In genomic region chr15:10840621-10841034, GRCm38 (mm10) we compare ENCODE assay signal across 10 mouse cellular contexts.
DNase-seq lines count a peak whose midpoint lies in the region; ATAC-seq and TF ChIP-seq lines count a peak whose summit lies in the region.
"Had no signal": no experiment of that assay in that cellular context is flagged by ENCODE, and none has a peak within 500 bp of the region (broad histone marks: within the 10 kb centered on the region; RNA-seq: fewer than 3 reads in every experiment).

No protein-coding gene starts in this region.

- peak; percentile 26 to 41 for DNase-seq in heart, adult 9 months (ENCODE audit: low spot score in 2 of 2)
- DNase-seq in heart, adult 8-10 months (ENCODE audit: low spot score): no peak
- DNase-seq in cerebellum, adult 2 months: peak; percentile 15 to 38
- DNase-seq in heart, postnatal 14 days: peak; percentile 10 to 48
- DNase-seq in left cerebral cortex, postnatal 36 days (ENCODE audit: low spot score in 2 of 2): peak; percentile 80 to 81
- DNase-seq in testis, postnatal 10 days (ENCODE audit: low spot score): no peak
- no peak for DNase-seq in midbrain, embryonic 14.5 days

- ATAC-seq in intestine, embryonic 16.5 days: no peak
- ATAC-seq in midbrain, embryonic 14.5 days (ENCODE audit: low FRiP score, low TSS enrichment): no peak

- H3K4me3 ChIP-seq in cerebellum, adult 2 months (replicated peaks; ENCODE audit: insufficient read depth, low read depth, low read length): no peak overlapping the region
- no peak overlapping the region for H3K4me3 ChIP-seq in intestine, embryonic 16.5 days (ENCODE audit: low read length)
- no peak overlapping the region for H3K4me3 ChIP-seq in midbrain, embryonic 14.5 days (replicated peaks; ENCODE audit: low read depth, low read length)
- H3K4me3 ChIP-seq: limb, embryonic 13.5 days; myocyte had no signal

- H3K9ac ChIP-seq in intestine, embryonic 16.5 days (ENCODE audit: low read depth, low read length): no peak overlapping the region
- no peak overlapping the region for H3K9ac ChIP-seq in midbrain, embryonic 14.5 days (replicated peaks; ENCODE audit: low read length)
- H3K9ac ChIP-seq: limb, embryonic 13.5 days had no signal

- H3K36me3 ChIP-seq in intestine, embryonic 16.5 days (ENCODE audit: control insufficient read depth, insufficient read depth, low read length): no peaks in the 10 kb centered on the region
- no peaks in the 10 kb centered on the region for H3K36me3 ChIP-seq in midbrain, embryonic 14.5 days (ENCODE audit: control insufficient read depth, insufficient read depth, low read length)
- H3K36me3 ChIP-seq: limb, embryonic 13.5 days had no signal

- intact Hi-C loops in heart, postnatal 14 days (cut with DNase I): no loop called here
- intact Hi-C loops in left cerebral cortex, postnatal 36 days (cut with DNase I): loop anchor here (2.0 to 5.0 kb wide), 2 partner anchors 90 to 163 kb away; no protein-coding TSS in a partner anchor

- H3K4me1 ChIP-seq in cerebellum, adult 2 months (ENCODE audit: control insufficient read depth, insufficient read depth, low read length): no peaks in the 10 kb centered on the region; the same call in 1 of the 2 replicates
- H3K4me1 ChIP-seq in intestine, embryonic 16.5 days (ENCODE audit: control insufficient read depth, insufficient read depth, low read length): peaks cover 3% of the 10 kb centered on the region; the same call in 1 of the 2 replicates
- H3K4me1 ChIP-seq in midbrain, embryonic 14.5 days (ENCODE audit: control insufficient read depth, insufficient read depth, low read length): no peaks in the 10 kb centered on the region
- H3K4me1 ChIP-seq: limb, embryonic 13.5 days had no signal

- 6% methylated on average over 4 of the region's 4 CpGs for WGBS in cerebellum, adult 2 months
- WGBS in intestine, embryonic 16.5 days: 62% methylated on average over 4 of the region's 4 CpGs
- WGBS in midbrain, embryonic 14.5 days: 90% methylated on average over 4 of the region's 4 CpGs

- no peak overlapping the region for H3K4me2 ChIP-seq in intestine, embryonic 16.5 days (ENCODE audit: low read depth, low read length)
- H3K4me2 ChIP-seq in midbrain, embryonic 14.5 days (ENCODE audit: low read length): no peak overlapping the region
- H3K4me2 ChIP-seq: limb, embryonic 13.5 days had no signal

- no peak for TF ChIP-seq CTCF in cerebellum, adult 2 months (IDR thresholded peaks at IDR 0.05; ENCODE audit: borderline replicate concordance, insufficient read depth, low read depth, low read length)

- no peaks in the 10 kb centered on the region for H3K27me3 ChIP-seq in cerebellum, adult 2 months (ENCODE audit: control insufficient read depth, insufficient read depth, low read length)
- H3K27me3 ChIP-seq in intestine, embryonic 16.5 days (replicated peaks; ENCODE audit: control insufficient read depth, insufficient read depth, low read length): no peaks in the 10 kb centered on the region
- no peaks in the 10 kb centered on the region for H3K27me3 ChIP-seq in midbrain, embryonic 14.5 days (ENCODE audit: control insufficient read depth, insufficient read depth, low read length)
- H3K27me3 ChIP-seq: limb, embryonic 13.5 days had no signal

- no peak for TF ChIP-seq POLR2A in cerebellum, adult 2 months (IDR thresholded peaks at IDR 0.05; ENCODE audit: borderline replicate concordance, insufficient read depth, low read length)

- H3K27ac ChIP-seq in cerebellum, adult 2 months (ENCODE audit: insufficient read depth, low read length): no peak overlapping the region
- no peak overlapping the region for H3K27ac ChIP-seq in intestine, embryonic 16.5 days (ENCODE audit: low read length)
- no peak overlapping the region for H3K27ac ChIP-seq in midbrain, embryonic 14.5 days (replicated peaks; ENCODE audit: low read depth, low read length)
- H3K27ac ChIP-seq: limb, embryonic 13.5 days had no signal

- H3K9me3 ChIP-seq in intestine, embryonic 16.5 days (ENCODE audit: control insufficient read depth, low read length): no peaks in the 10 kb centered on the region
- no peaks in the 10 kb centered on the region for H3K9me3 ChIP-seq in midbrain, embryonic 14.5 days (ENCODE audit: control insufficient read depth, low read length)
- H3K9me3 ChIP-seq: limb, embryonic 13.5 days had no signal

Comparison
In these comparisons a context has a peak if more than half of its experiments do, and no peak if none do; other contexts are left out.
1. DNase-seq: peak in heart, adult 9 months (2 of 2), cerebellum, adult 2 months (2 of 2), heart, postnatal 14 days (2 of 2) and left cerebral cortex, postnatal 36 days (2 of 2); none in heart, adult 8-10 months (single experiment), testis, postnatal 10 days (single experiment) and midbrain, embryonic 14.5 days (single experiment).